Mouse (Mus musculus) left cerebral cortex, postnatal 10 days (tissue): Measurements from ENCODE around the gene Prkag2. TPM values are rescaled to one million over a fixed set of nuclear protein-coding genes. Genes with fewer than 3 reads are reported as not detected.

Experiments used
- DNase-seq, 2 experiments: peaks; one replicate each; pipeline ENCODE4 v3.0.0; 2021 to 2022; ENCODE audit warnings: low spot score in 2 of 2, mixed read lengths in 1 of 2; ENCODE audit errors: extremely low spot score in 1 of 2
- intact Hi-C: fragments of 180-260 bp; cut with DNase I; formaldehyde crosslinking; loops from one replicate; pipeline ENCODE4 v1.15.1; 2025
- total RNA-seq, 2 experiments: library from RNA; stranded (reverse); gene quantifications; 2 replicates each; pipeline ENCODE4 v1.2.3; 2021

Gene Prkag2
- total RNA-seq, 2 experiments from 2014 or later = 125 to 129 TPM

GRCm38 (mm10) chr5:24956891-24957290, 143.6 kb downstream of the Prkag2 start:
- intact Hi-C loops = no loop called here
- no peak for DNase-seq

DNA sequence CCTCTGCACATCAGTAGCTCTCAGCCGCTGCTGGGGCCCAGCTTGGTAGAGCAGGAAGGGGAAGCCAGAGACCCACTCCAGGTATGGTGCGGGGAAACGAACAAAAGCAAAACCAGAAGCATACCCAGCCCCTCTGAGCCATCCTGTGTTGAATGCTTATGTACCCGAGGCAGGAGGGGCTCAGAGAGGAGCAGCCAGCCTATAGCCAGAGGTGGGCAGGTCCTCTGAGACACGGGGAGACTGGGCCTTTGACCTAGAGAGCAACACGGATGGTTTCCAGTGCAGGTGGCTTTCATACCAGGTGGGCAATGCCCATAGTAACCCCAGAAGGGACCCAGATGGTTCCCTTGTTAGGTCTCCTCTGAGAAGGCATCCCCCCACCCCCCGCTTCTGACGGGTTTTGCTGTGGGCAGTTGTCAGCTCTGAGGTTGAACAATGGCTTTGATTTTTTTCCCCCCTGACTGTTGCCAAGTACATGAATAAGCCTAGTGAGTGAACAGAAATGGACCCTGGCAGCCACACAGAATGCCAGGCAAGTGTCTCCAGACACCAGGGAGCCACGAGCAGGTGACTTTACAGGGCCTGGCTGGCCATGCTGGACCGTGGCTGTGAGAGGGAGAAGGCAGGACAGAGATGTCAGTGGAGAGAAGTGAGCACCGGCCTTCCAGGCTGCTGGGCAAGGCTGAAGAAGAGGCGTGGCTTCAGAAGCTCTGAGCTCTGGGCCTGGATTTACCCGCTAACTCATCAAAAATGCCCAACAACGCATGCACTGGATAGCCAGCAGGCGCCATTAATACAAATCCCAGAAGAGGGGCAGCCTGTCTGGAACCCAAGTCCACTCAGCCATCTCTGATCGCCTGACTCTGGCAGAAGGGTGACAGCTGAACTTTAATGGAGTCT, 147.3 kb downstream of the Prkag2 start:
- DNase-seq = peak; percentile 30 to 37
- intact Hi-C loops = loop anchor here (5.0 kb wide), 1 partner anchor 46 kb away; no protein-coding TSS in a partner anchor

- intact Hi-C loops = loop anchor here (5.0 kb wide), 1 partner anchor 45 kb away; no protein-coding TSS in a partner anchor
Observed at GRCm38 (mm10) chr5:24952212-24952611, 148.2 kb downstream of the Prkag2 start.

GRCm38 (mm10) chr5:24950891-24951574, 149.4 kb downstream of the Prkag2 start:
- intact Hi-C loops = loop anchor here (5.0 kb wide), 1 partner anchor 44 kb away; no protein-coding TSS in a partner anchor
- DNase-seq = no peak

More at GRCm38 (mm10) chr5:24952212-24952611, 148.2 kb downstream of the Prkag2 start:
- DNase-seq = no peak

- intact Hi-C loops = loop anchor here (5.0 kb wide), 1 partner anchor 43 kb away; no protein-coding TSS in a partner anchor
- DNase-seq = peak in 1 of 2 experiments; percentile 23
Observed at GRCm38 (mm10) chr5:24950039-24950438, 150.4 kb downstream of the Prkag2 start.

DNA sequence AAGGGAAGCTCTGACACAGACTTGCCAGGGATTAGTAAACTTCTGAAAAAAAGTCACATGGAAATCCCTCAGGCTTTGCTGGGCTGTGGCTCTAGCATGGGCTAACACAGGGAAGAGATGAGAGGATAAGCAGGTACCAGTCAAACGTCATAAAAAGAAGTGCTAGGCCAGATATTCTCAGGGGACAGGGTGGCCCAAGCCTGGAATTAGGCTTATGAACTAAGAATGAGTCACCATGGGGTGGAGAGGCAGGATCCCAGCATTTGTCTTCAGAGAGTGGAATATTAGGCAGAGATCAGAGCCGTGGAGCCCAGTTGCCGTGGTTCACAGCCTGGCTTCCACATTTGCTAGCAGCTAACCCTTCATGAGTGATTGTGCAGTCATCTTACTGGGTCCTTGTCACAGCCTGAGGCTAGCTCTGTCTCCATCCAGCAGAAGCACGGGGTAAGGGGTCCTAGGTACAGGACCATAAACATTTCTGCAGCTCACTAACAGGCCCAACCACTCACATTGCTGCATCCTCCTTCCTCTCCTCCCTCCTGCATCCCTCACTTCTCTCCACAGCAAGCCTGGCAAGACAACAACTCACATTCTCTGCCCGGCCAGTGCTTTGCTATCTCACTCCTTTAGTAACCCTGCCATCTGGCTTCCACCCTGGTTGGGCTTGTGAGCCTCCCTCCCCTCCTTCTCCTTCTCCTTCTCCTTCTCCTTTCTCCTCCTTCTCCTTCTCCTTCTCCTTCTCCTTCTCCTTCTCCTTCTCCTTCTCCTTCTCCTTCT, 162.2 kb downstream of the Prkag2 start:
- intact Hi-C loops = no loop called here
- no peak for DNase-seq

DNA sequence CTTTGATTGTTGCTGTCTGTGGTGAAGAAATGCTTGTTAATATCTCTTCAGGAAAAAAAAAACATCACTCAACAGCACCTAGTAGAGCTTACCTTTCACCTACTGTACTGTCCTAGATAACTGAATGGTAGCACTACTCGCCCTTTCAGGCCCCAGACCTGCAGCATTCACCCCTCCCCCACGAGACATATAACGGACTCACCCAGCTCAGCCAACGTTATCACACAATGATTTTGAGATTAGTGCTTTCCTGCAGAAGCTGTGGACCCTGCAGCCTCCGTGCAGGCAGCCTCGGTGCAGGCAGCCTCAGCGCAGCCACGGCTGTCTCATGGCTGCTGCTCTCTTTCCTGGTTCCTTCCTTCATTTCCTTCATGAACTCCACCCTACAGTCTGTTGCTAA, 164.0 kb downstream of the Prkag2 start:
- intact Hi-C loops = no loop called here
- no peak for DNase-seq

GRCm38 (mm10) chr5:24935446-24935845, 165.0 kb downstream of the Prkag2 start:
- no peak for DNase-seq
- intact Hi-C loops = no loop called here

GRCm38 (mm10) chr5:24933760-24934159, 166.7 kb downstream of the Prkag2 start:
- intact Hi-C loops = no loop called here
- no peak for DNase-seq

- no peak for DNase-seq
Observed at GRCm38 (mm10) chr5:24931578-24932185, 168.8 kb downstream of the Prkag2 start.

DNA sequence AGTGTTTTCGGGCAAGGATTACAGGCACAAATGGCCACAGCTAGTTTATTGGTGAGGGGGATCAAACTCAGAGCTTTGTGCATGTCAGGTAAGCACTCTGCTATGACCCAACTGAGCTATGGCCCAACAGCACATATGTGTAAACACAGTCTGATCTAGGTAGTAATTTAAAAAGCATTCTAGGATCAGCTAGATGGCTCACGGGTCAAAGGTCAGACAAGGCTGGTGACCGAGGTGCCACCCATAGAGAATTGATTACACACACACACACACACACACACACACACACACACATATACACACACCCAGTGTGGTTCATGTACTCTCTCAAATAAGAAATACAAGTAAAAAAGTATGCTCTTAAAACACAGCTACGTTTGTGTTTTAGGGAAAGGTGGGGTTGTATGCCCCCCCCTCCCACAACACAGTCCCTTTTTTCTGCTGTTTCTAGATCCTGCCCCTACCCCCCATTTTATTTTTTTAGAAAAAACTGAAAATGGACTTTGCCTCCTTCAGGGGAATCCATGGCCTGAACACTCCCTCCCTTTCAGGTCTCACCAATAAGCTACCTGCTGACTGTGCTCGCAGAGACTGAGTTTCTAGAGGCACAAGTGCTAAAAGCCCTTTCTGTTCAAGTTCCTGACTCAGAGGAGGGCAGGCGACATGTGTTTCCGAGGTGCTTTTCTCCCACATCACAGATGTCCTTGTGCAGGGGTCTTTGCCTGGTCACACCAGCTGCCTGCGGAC, 169.4 kb downstream of the Prkag2 start:
- no peak for DNase-seq
- intact Hi-C loops = no loop called here

More at GRCm38 (mm10) chr5:24931578-24932185, 168.8 kb downstream of the Prkag2 start:
- intact Hi-C loops = no loop called here

GRCm38 (mm10) chr5:24928816-24929215, 171.6 kb downstream of the Prkag2 start:
- intact Hi-C loops = loop anchor here (5.0 kb wide), 1 partner anchor 48 kb away; no protein-coding TSS in a partner anchor
- no peak for DNase-seq

- intact Hi-C loops = loop anchor here (5.0 kb wide), 1 partner anchor 50 kb away; no protein-coding TSS in a partner anchor
- DNase-seq = no peak
Observed at GRCm38 (mm10) chr5:24927706-24928105, 172.7 kb downstream of the Prkag2 start.

DNA sequence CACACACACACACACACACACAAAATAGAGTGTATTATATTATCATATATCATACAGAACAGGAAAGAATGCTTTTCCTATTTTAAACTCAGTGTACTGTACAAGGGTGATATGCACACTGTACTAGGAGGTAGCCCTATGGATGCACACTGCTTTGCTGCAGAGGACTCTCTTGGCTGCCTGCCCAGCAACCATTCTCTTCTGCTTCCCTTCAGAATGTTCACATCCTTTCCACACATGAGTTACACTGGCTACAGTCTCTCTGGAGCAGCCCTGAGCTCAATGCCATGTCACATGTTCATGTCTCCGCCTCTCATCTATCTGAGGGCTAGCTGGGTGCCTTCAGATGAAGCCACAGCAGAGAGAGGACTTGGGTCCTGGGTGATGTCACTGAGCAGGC, 181.3 kb downstream of the Prkag2 start:
- DNase-seq = peak in 1 of 2 experiments; percentile 68
- intact Hi-C loops = no loop called here

- no peak for DNase-seq
- intact Hi-C loops = no loop called here
Observed at GRCm38 (mm10) chr5:24916511-24916910, 183.9 kb downstream of the Prkag2 start.

DNA sequence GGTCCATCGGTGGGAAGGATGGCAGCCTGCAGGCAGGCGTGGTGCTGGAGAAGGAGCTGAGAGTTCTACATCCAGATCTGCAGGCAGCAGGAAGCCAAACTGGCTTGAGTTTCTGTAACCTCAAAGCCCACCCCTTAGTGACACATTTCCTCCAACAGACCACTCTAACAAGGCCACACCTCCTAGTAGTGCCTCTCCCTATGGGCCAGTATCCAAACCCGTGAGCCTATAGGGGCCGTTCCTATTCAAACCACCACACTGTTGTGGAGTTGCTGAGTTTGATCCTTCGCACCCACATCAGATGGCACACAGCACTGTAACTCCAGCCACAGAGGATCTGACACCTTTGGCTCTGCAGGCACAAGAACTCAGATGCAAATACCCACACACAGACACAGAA, 185.3 kb downstream of the Prkag2 start:
- intact Hi-C loops = no loop called here
- no peak for DNase-seq

DNA sequence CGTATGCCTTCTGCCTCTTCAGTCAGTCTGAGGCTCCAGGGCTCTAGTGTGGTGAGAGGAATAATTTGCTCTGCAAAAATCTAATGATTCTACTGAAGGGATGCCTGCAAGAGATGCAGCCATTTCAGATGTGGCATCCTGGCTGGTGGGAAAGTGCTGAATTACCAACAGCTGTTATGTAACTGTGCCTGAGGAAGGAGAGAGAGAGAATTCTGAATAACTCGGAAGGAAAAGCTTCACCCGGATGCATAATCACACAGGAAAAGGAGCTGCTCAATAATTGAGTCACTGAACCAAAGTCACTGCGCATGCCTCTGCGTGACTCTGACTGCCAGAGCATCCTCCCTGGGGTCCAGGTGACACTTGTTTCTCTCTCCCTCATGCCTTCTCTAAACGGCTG, 186.8 kb downstream of the Prkag2 start:
- intact Hi-C loops = no loop called here
- no peak for DNase-seq
